16 mouse cellular contexts compared by ENCODE assay signal in the genomic region with DNA sequence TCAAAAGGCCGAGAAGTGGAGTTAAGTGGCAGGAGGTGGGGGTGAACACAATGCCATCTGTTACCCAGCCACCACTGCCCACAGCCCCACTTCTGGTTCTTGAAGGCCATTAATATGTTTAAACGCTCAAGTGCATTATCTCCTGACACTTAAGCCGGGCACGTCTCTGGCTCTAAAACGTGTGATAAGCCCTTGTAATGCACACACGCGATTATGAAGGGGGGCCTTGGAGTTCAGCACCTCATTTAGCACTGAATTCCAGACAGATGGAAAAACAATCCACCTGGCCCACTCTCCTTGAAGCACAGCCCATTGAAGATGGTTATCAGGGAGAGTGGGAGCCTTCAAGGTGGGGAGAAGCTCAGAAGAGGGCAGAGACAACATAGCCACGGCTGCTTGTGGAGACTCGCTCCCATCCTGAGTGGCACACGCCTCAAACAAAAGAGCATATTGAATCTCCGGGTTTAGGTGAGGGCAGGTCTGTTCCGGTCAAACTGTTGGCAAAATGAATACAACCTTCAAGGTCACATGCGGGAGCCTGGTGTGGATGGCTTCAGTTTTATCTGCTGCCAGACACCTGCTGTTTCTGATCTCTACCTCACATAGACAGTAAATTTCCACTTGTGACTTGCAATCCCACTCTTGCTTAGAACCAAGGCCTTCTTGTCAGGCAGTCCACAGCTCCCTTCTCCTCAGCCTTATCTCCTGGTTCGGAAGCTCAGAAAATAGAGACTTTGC. TPM values are rescaled to one million over a fixed set of nuclear protein-coding genes. Genes with fewer than 3 reads are reported as not detected.
A peak's percentile ranks its signal among the peaks of the same experiment; 100 is the strongest.
DNase-seq lines count a peak whose midpoint lies in the region; ATAC-seq lines count a peak whose summit lies in the region.
"Had no signal": no experiment of that assay in that cellular context is flagged by ENCODE, and none has a peak within 500 bp of the region (broad histone marks: within the 10 kb centered on the region; RNA-seq: fewer than 3 reads in every experiment).

No protein-coding gene starts in this region.

- H3K9ac ChIP-seq in hindbrain, embryonic 16.5 days (ENCODE audit: low read depth, low read length), result no peak overlapping the region
- H3K9ac ChIP-seq: forebrain, embryonic 12.5 days; hindbrain, embryonic 12.5 days had no signal

- H3K9me3 ChIP-seq in limb, embryonic 10.5 days (replicated peaks), result no peaks in the 10 kb centered on the region
- no peaks in the 10 kb centered on the region for H3K9me3 ChIP-seq in hindbrain, embryonic 16.5 days (ENCODE audit: control insufficient read depth, low read length)
- H3K9me3 ChIP-seq: forebrain, embryonic 12.5 days; hindbrain, embryonic 12.5 days; midbrain, embryonic 10.5 days had no signal

- H3K27me3 ChIP-seq in limb, embryonic 10.5 days (ENCODE audit: low read depth, poor library complexity, severe bottlenecking), result no peaks in the 10 kb centered on the region
- H3K27me3 ChIP-seq in hindbrain, embryonic 16.5 days (replicated peaks; ENCODE audit: control insufficient read depth, insufficient read depth, low read length), result no peaks in the 10 kb centered on the region
- H3K27me3 ChIP-seq: hindbrain, embryonic 12.5 days had no signal

- H3K4me2 ChIP-seq in hindbrain, embryonic 16.5 days (ENCODE audit: low read length), result no peak overlapping the region
- H3K4me2 ChIP-seq: forebrain, embryonic 12.5 days; hindbrain, embryonic 12.5 days had no signal

- no peak for ATAC-seq in hindbrain, embryonic 16.5 days
- ATAC-seq: CD4-positive, CD25-positive, alpha-beta regulatory T cell, adult 4 months had no signal

- WGBS in limb, embryonic 10.5 days, result 78% methylated on average over 14 of the region's 14 CpGs
- 85% methylated on average over 14 of the region's 14 CpGs for WGBS in hindbrain, embryonic 16.5 days

- intact Hi-C loops in heart, postnatal 14 days (cut with DNase I), result loop anchor here (5.0 kb wide), 1 partner anchor 99 kb away; no protein-coding TSS in a partner anchor

- DNase-seq in heart, postnatal 4 days, result peak; percentile 9
- DNase-seq in heart, postnatal 14 days, result no peak
- peak; percentile 28 to 43 for DNase-seq in spleen, postnatal 10 days (ENCODE audit: low spot score in 2 of 2)
- DNase-seq in spleen, postnatal 4 days (ENCODE audit: low spot score in 2 of 2), result no peak
- DNase-seq in limb, embryonic 10.5 days (ENCODE audit: low spot score), result no peak
- no peak for DNase-seq in spleen, adult 12 weeks (ENCODE audit: low spot score)
- DNase-seq: adrenal gland, postnatal 10 days; cerebellum, adult 2 months; gastrocnemius, postnatal 10 days; layer of hippocampus, postnatal 36 days; thymus, postnatal 4 days had no signal

- peak overlapping the region; percentile 47; the same call in 1 of the 2 replicates for H3K27ac ChIP-seq in limb, embryonic 10.5 days
- no peak overlapping the region for H3K27ac ChIP-seq in hindbrain, embryonic 16.5 days (ENCODE audit: low read depth, low read length)
- H3K27ac ChIP-seq: forebrain, embryonic 12.5 days; hindbrain, embryonic 12.5 days; midbrain, embryonic 10.5 days had no signal

- no peaks in the 10 kb centered on the region for H3K36me3 ChIP-seq in limb, embryonic 10.5 days
- no peaks in the 10 kb centered on the region for H3K36me3 ChIP-seq in hindbrain, embryonic 16.5 days (ENCODE audit: control insufficient read depth, insufficient read depth, low read length)
- H3K36me3 ChIP-seq: forebrain, embryonic 12.5 days; hindbrain, embryonic 12.5 days; midbrain, embryonic 10.5 days had no signal

- no peak overlapping the region for H3K4me3 ChIP-seq in limb, embryonic 10.5 days
- no peak overlapping the region for H3K4me3 ChIP-seq in hindbrain, embryonic 16.5 days (ENCODE audit: low read length)
- H3K4me3 ChIP-seq: forebrain, embryonic 12.5 days; hindbrain, embryonic 12.5 days; midbrain, embryonic 10.5 days had no signal

- peaks cover 15% of the 10 kb centered on the region for H3K4me1 ChIP-seq in limb, embryonic 10.5 days
- no peaks in the 10 kb centered on the region for H3K4me1 ChIP-seq in hindbrain, embryonic 16.5 days (ENCODE audit: control insufficient read depth, insufficient read depth, low read depth, low read length)

RNA-seq across cellular contexts. Expression of gene Nedd9, which starts 30.7 kb away (rescaled TPM):
- total RNA-seq in heart, postnatal 4 days (2021), result 10 to 100 TPM; 40.2 to 40.3 TPM
- total RNA-seq in heart, postnatal 14 days (2021), result 10 to 100 TPM; 29.3 to 35.2 TPM
- polyA plus RNA-seq in limb, embryonic 10.5 days (2016; fragmentation: Nextera tagmentation; extraction: Ambion mirVana), result 8.5 and 11.1 TPM in 2 replicates
- 11.9 and 14.2 TPM in 2 replicates for polyA plus RNA-seq in hindbrain, embryonic 16.5 days (2015; fragmentation: Nextera tagmentation; extraction: Ambion mirVana)

Comparison
In these comparisons a context has a peak if more than half of its experiments do, and no peak if none do; other contexts are left out.
1. DNase-seq: peak in heart, postnatal 4 days (single experiment) and spleen, postnatal 10 days (2 of 2); none in heart, postnatal 14 days (0 of 2), spleen, postnatal 4 days (0 of 2), limb, embryonic 10.5 days (single experiment) and spleen, adult 12 weeks (single experiment).